Mouse (Mus musculus): ENCODE results near the gene Phlda3.

GRCm38 (mm10) chr1:135723016-135723415 is 42.9 kb upstream of the Phlda3 start:
- TF ChIP-seq POLR2A (IDR thresholded peaks at IDR 0.05; ENCODE audit: low read depth, low read length) (no peak), CTCF (IDR thresholded peaks at IDR 0.05; ENCODE audit: extremely low read depth, insufficient read depth, insufficient read length, insufficient replicate concordance) (no peak)
